Mouse (Mus musculus) MEL-GATA-1-ER (cell line): ENCODE results near the gene Plxna2.

ENCODE experiments used
- DNase-seq: peaks from one replicate; pipeline ENCODE4 v3.0.0-alpha.2; 2012; ENCODE audit warnings: low read depth; ENCODE audit errors: extremely low read depth

Plxna2 gene

DNA sequence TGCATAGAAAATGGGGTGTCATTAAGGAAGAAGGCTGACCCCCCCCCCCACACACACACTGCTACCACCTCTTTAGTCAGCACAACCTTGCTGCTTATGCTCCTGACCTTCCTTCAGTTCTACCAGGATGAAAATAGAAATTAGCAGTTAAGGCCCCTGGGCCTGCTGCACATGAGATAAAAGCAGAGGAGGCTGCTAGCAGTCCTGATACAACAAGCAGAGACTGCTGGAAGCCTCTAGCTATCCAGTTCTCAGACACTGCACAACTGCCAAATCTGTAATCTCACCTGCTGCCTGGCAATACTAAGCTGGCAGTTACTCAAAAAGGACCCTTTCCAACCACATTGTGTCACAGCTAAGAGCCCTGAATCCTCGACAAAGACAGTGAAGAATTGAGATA lies 197.5 kb downstream of the Plxna2 start:
- DNase-seq = peak; percentile 84

DNA sequence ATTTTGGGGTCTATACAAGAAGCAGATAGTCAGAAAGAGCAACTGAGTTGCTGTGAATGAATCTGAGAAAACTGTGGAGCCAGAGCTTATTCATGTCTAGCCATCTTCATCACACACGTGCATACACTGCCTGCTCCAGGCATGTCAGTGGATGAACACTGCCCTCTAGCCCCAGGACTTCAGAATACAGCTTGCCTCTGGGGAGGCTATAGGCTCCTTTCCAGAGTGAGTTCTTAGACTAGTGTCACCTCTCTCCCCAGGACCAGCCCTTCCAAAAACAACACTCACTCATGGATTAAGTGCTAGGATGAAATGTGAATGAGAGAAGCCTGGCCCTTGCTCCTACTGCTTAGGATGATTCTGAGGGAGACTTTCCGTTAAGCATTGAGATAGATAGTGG lies 198.9 kb downstream of the Plxna2 start:
- peak; percentile 82 for DNase-seq

DNA sequence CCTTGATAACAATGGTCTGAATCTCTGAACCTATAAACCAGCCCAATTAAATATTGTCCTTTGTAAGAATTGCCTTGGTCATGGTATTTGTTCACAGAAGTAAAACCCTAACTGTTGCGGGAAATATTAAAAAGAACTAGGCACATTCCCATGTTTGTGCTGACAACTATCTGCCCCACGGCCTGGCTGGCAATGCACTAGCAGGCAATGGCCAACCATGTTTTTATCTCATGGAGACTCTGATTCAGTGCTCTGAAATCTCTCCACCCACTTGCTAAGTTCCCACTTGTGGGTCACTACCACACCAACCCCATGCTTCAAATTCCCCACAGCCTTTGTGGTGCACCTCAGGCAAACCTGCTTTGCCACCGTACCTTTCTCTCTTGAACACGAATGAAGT lies 202.9 kb downstream of the Plxna2 start:
- no peak for DNase-seq

DNA sequence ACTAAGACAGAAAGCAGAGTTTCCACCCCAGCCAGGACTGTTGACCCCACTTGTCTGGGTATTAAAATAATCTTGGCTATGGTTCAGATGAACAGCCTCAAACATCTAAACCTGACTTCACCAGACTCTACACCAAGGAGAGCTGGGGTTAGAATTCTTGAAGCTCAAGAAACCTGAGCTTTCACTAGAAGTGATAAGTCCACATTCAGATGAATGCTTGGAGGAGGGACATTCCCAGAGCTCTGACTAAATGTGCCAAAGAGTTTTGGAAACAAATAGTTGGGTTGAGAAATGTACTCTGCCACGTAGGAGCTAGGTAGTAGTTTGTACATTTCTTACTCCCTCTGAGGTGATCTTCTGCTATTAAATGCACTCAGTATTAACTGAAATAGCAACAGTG lies 203.7 kb downstream of the Plxna2 start:
- DNase-seq = no peak

DNA sequence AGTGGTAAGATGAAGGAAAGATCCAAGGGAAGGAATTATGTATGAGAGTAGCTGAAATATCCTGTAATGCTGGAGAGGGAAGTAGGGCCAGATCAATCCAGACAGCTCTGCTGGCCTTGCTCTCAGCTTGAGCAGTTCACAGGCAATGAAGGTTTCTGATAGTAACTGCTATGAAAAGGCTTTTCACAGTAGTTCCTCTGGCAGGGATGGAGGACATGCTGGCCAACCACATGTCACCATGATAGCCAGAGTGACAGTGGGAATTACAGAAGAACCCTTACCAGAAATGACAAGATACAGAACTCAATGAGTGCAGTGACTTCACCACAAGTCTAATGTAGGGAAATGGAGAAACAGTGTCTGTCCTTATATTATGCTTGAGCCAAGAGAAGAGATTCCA lies 210.3 kb downstream of the Plxna2 start:
- DNase-seq = no peak

DNA sequence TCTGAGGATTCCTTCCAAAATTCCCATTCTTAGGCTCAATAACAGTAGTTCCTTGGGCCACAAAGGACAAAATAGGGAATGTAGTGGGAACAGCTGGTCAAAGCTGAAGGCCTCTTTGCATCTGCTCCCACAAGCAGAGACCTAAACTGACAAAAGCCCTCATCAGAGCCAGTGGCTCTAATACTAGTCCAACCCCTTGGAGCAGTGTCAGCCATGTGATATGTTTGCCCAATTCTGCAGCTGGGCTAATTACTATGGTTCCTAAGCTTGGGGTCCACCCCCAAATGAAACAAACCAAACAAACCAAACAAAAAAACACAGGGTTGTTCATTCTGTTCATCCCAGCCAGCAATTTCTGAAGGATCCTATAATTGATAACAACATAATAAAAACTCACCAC lies 217.2 kb downstream of the Plxna2 start:
- no peak for DNase-seq

DNA sequence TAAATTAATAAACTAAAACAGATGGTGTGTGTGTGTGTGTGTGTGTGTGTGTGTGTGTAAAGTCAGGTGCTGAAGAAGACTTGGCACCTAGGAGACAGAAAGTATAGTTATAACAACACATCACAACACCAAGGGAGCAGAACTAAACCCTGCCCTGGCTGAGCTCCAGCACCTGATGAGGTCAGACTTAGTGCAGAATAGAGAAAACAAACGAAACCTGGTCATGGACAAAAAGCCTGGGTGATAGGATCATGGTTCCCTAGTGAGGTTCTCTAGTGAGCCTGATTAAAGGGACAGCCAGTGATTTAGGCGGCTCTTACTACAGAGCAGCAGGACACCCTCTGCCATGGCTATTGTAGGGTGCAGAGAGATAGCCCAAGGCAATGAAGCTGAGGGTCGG lies 218.2 kb downstream of the Plxna2 start:
- DNase-seq = no peak

DNA sequence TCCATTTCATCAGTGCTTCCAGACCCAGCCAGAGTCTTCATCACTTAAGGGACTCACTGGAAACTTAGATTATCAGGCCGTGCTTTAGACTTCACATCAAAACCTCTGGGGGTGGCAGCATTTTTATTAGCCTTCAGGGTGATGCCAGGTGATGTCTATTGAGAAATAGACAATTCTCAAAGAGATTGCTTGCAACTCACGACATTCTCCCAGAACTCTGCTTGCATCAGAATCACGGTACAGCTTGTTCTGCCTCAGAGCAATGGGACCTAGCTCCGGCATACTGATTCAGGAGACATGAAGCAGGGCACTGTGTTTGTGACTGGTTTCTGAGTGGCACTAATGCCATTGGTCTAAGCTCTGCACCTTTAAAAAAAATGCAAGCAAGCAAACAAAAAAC lies 218.7 kb downstream of the Plxna2 start:
- no peak for DNase-seq

DNA sequence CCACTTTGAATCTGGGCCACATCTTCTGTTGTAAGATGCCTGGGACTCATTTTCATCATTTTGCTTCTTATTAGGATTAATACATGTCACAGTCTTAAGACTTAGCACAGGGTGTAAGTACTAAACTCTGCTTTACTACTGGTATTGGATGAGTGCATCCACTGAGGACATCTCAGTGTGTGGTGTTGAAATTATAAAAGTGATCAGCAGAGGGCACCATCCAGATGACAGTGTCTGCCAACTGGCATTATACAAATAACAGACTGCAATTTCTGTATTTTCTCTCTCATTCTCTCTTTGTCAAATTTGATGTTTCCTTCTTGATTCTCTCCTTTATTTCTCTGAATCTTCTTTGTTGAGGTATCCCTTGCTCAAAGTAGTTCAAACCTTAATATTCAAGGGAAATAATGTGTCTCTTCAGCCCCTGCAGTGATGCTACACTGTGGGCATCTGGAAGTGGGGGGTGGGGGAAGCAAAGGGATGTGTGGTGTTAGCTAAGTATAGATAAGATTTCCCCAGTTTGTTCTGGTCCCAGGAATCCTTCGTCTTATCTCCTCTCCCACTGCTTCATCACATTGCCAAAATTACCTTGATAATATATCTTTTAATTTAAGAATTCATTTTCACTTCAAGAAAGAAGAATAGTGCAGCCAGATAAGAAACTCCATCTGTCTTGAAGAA lies 221.4 kb downstream of the Plxna2 start:
- DNase-seq = peak; percentile 46

DNA sequence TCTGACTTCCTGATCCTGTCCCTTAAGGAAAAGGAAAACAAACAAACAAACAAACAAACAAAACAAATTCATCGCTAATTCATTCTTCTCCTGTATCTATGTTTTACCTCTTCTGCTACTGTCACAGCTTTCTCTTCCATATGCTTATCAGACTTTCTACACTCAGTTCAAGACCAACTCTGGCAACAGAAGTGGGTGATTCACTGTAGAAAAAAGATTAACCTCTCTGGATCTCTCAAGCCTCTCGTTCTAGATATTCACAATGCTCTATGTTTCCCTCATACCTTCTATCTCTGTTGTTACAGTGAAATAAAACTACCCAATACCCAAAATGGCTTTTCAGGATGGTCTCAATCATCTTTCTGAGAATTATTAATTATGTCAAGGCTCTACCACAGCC lies 225.0 kb downstream of the Plxna2 start:
- DNase-seq = no peak

DNA sequence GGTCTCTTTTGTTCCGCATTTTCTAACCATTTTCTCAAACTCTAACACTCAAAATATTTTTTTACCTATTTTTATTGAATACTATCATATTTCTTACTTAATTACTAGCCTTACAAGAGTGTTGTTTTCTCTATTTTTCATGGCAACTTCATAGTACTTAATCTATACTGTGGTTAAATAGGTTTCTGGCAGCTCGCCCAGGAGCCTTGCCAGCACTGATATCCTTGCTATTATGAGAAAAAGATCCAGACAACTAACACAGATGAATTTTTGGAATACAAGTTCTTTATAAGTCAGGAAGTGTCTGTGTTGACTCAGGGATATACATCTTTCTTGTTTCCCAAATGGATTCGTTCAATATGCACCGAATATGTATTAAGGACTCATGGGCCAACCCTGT lies 229.0 kb downstream of the Plxna2 start:
- DNase-seq = peak; percentile 68

DNA sequence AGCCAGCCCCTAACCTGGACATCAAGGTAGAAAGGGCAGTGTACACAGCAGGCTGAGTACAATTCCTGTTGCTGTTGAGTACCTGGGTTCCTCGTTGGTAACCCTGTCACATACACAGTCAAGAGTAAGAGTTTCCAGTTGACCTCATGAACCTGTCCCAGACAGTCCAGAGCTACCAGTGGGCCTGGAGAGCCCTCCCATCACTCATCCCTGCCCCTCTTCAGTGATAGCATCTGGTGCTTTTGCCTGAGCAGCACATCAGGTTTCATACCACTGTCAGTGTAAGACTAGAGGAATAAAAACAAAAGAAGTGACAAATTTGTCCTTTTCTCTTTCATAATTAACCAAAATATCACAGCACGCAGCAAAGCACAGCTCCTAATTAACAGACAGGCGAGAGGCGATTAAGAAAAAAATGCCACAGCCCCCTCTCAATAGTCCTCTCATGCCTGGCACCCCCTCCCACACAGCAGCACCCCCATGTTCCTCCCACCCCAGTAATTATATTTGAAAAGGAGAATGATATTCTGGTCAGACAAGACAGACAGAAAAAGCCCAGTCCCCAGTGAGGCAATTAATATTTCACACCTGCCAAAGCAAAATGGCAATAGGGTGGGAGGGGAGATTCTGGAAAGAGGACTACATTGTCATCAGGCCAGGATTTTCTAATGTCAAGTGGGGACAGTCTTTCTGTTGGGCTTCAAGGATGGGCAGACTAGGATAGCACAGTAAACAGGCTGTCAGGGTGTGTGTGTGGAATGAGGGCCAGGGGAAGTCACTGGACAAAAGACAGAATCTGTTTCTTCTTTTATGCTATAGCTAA lies 233.4 kb downstream of the Plxna2 start:
- DNase-seq = no peak

DNA sequence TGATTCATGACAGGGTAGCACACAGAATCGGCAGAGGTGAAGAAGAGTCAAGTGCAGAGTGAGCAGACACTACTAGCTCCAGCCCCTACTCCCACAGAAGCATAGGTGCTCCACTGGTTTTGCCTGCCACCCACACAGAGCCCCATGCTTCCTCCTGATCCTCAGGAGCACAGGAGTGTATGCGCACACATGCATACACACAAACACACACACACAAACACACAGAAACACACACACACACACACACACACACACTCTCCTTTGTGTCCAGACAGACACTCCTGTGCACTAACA lies 234.0 kb downstream of the Plxna2 start:
- DNase-seq = no peak
